Mouse (Mus musculus) lung, embryonic 15.5 days (tissue): ENCODE data around the gene Eea1. TPM values are rescaled to one million over a fixed set of nuclear protein-coding genes. Genes with fewer than 3 reads are reported as not detected.
"Not testable (repeated sequence)": the region's sequence is repeated elsewhere in the genome, so short reads cannot be mapped to it uniquely, and the experiment has no call there.

Source experiments
- ATAC-seq: fragments of 200-750 bp; cut with Nextera tagmentation; 2 replicates; pipeline ENCODE4 v1.8.0; 2017; ENCODE audit warnings: moderate number of reproducible peaks, borderline replicate concordance; ENCODE audit not compliant: low FRiP score, low TSS enrichment; ENCODE audit errors: extremely low read depth
- H3K27ac ChIP-seq: fragments of 300-500 bp; sonication (generic); 2 replicates; pipeline ENCODE4 v1.5.1; 2015; ENCODE audit warnings: moderate library complexity, mild to moderate bottlenecking, inconsistent platforms
- H3K27me3 ChIP-seq: fragments of 300-500 bp; sonication (generic); 2 replicates; pipeline ENCODE4 v1.6.1; 2015; ENCODE audit warnings: inconsistent platforms
- H3K36me3 ChIP-seq: fragments of 300-500 bp; sonication (generic); 2 replicates; pipeline ENCODE4 v1.6.1; 2015; ENCODE audit warnings: inconsistent platforms
- H3K4me1 ChIP-seq: fragments of 300-500 bp; sonication (generic); 2 replicates; pipeline ENCODE4 v1.6.1; 2015; ENCODE audit warnings: inconsistent platforms
- H3K4me2 ChIP-seq: fragments of 300-500 bp; sonication (generic); 2 replicates; pipeline ENCODE4 v1.6.1; 2015; ENCODE audit warnings: inconsistent platforms, mild to moderate bottlenecking, moderate library complexity
- H3K4me3 ChIP-seq: fragments of 300-500 bp; sonication (generic); 2 replicates; pipeline ENCODE4 v1.5.1; 2015; ENCODE audit warnings: mild to moderate bottlenecking, inconsistent platforms
- H3K9ac ChIP-seq: fragments of 300-500 bp; sonication (generic); 2 replicates; pipeline ENCODE4 v1.6.1; 2015; ENCODE audit warnings: inconsistent platforms
- H3K9me3 ChIP-seq: fragments of 300-500 bp; sonication (generic); 2 replicates; pipeline ENCODE4 v1.6.1; 2016; ENCODE audit warnings: inconsistent platforms
- WGBS: fragments of 180-500 bp; shearing (Covaris S2); methylation state at CpG from one replicate; pipeline ENCODE4 v1.1.7; 2015; 5-methylcytosine and 5-hydroxymethylcytosine counted together
- polyA plus RNA-seq: library from polyadenylated mRNA; unstranded; fragments of >200 nt; fragmentation: Nextera tagmentation; extraction: Ambion mirVana; gene quantifications from 2 replicates; pipeline ENCODE4 v1.2.1, GENCODE M21; 2015

Eea1 gene
- polyA plus RNA-seq, 1 experiment from 2014 or later: 17.3 TPM

DNA sequence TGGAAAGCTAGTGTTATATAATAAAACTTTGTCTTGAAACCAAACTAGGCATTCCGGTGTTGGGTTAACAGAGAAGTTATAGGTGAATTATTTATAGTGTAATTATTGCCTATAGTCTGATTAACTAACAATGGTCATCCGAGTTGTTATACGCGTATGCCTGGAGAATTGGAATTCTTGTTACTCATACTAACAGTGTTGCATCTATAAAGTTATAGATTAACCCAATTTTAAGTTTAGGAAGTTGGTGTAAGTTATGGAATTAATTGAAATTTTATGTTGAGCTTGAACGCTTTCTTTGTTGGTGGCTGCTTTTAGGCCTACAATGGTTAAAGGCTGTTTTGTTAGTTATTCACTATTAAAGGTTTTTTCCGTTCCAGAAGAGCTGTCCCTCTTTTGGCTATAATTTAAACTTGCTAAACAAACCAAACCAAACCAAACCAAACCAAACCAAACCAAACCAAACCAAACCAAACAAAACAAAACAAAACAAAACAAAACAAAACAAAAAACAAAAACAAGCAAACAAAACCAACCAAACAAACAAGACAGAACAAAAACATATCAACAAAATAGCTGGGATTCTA is 137.1 kb downstream of the Eea1 start:
- H3K27me3 ChIP-seq, H3K36me3 ChIP-seq, H3K9ac ChIP-seq, H3K4me3 ChIP-seq, H3K27ac ChIP-seq, H3K4me2 ChIP-seq, H3K9me3 ChIP-seq, H3K4me1 ChIP-seq: not testable (repeated sequence)
- peak; percentile 100 for ATAC-seq
- 86% methylated on average over 6 of the region's 6 CpGs for WGBS

DNA sequence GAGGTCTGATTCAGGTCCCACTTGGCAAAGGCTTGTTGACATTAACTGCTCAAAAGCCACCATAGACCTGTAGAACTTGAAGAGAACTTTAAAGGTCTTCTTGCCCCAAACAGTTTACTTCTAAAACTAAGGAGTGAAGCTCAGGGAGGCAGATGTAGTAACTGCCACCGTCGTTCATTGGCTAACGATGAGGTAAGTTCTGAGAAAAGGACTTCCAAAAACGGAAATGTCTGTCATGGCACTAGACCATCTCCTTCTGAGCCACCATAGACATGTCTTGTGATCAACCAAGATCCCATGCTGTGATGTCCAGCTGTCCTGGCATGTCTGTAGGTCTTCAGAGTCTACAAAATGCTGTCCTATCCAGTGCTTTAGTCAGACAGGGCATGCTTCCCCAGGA is 139.4 kb downstream of the Eea1 start:
- H3K4me2 ChIP-seq: no peak overlapping the region
- H3K27ac ChIP-seq: no peak overlapping the region
- H3K4me3 ChIP-seq: no peak overlapping the region
- H3K27me3 ChIP-seq: no peaks in the 10 kb centered on the region
- WGBS: 90% methylated on average over 4 of the region's 4 CpGs
- ATAC-seq: no peak
- no peaks in the 10 kb centered on the region for H3K36me3 ChIP-seq
- H3K9ac ChIP-seq: no peak overlapping the region
- peaks cover 6% of the 10 kb centered on the region; the same call in 1 of the 2 replicates for H3K4me1 ChIP-seq
- no peaks in the 10 kb centered on the region for H3K9me3 ChIP-seq

DNA sequence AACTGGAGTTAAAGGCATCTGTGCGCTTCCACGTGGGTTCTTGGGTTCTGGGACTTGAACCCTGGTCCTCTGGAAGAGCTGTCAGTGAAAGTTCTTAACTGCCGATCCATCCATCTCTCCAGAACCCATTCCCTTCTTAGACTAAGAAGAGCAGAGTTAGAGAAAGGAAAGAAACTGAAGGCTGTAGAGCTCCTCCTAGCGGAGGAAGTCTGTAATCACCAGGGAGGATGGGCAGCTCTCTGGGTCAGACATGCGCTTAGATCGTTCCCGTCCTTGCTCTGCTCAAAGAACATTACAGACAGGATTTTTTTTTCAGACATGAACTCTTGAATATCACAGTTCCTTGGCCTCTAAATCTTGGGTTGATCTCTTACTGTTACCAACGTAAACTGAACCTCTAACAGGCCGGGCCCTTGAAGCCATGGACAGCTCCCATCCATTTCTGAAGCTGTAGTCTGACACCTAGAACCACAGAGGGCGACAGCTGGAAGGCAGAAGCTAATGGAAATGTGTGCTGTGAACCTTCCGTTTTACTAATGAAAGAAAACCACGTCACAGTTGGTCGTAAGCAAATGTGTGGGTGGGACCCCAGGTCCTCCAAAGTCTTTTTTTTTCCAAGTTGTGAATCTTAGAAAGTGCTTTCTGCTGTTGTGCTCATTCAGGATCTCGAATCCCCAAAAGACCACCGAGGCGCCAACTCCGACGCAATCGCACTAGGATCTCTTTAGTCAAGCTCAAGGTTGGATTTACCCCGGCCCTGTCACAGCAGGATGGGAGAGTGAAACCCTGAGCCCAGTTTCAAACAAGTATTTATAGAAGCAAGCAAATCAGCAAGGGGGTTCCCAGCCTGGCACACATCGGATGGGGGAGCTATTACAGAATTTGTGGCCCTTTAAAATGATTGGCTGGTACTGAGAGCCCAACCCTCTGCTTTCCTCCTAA is 140.3 kb downstream of the Eea1 start:
- Histone ChIP-seq H3K27ac (no peak overlapping the region), H3K9me3 (no peaks in the 10 kb centered on the region), H3K4me3 (no peak overlapping the region), H3K4me1 (no peaks in the 10 kb centered on the region), H3K36me3 (no peaks in the 10 kb centered on the region), H3K9ac (no peak overlapping the region), H3K27me3 (no peaks in the 10 kb centered on the region), H3K4me2 (no peak overlapping the region)
- WGBS: 52% methylated on average over 21 of the region's 21 CpGs
- ATAC-seq: no peak

DNA sequence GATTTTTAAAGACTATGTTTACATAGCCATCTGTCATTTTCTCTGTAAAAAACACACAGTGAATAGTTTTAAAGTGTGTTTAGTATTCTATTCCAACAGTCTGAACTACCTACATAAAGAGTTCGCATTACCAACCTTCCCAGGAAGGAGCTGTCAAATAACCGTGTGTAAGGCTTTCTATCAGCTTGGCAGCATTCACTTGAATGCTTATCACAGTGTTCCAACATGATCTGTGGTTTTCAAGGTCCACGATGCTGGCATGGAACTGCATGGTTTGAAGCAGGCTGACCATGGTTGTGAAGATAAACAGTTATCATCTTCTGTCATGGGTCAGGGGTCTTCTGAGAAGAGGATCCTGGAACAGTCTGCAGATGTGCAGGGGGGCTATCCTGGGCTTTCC is 141.8 kb downstream of the Eea1 start:
- no peaks in the 10 kb centered on the region for H3K9me3 ChIP-seq
- no peaks in the 10 kb centered on the region for H3K4me1 ChIP-seq
- WGBS: 57% methylated on average over 3 of the region's 3 CpGs
- H3K27me3 ChIP-seq: no peaks in the 10 kb centered on the region
- H3K36me3 ChIP-seq: no peaks in the 10 kb centered on the region
- no peak overlapping the region for H3K27ac ChIP-seq
- no peak overlapping the region for H3K9ac ChIP-seq
- H3K4me2 ChIP-seq: no peak overlapping the region
- no peak overlapping the region for H3K4me3 ChIP-seq
- no peak for ATAC-seq

DNA sequence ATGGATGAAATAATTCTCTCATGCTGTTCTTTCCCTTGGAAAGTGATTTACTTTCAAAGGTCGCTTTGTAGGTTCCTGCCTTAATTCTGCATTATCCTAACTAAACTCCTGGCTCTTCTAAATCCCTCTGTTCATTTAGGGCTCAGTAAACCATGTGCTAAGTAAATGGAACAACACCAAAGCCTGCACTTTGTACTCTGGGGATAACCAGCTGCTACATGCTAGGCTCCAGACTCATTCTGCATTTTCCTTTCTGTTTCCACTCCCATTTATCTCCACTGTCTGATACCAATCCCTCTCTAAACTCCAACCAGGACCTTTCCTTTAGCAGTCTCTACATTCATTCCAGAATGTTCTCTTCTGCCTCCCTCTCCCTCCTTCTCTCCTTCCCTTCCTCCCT is 149.3 kb downstream of the Eea1 start:
- Histone ChIP-seq H3K27ac (no peak overlapping the region), H3K4me1 (no peaks in the 10 kb centered on the region), H3K9ac (no peak overlapping the region), H3K4me2 (no peak overlapping the region), H3K27me3 (no peaks in the 10 kb centered on the region), H3K36me3 (no peaks in the 10 kb centered on the region), H3K9me3 (no peaks in the 10 kb centered on the region), H3K4me3 (no peak overlapping the region)
- WGBS: 79% methylated on average over 1 of the region's 1 CpGs
- ATAC-seq: no peak

DNA sequence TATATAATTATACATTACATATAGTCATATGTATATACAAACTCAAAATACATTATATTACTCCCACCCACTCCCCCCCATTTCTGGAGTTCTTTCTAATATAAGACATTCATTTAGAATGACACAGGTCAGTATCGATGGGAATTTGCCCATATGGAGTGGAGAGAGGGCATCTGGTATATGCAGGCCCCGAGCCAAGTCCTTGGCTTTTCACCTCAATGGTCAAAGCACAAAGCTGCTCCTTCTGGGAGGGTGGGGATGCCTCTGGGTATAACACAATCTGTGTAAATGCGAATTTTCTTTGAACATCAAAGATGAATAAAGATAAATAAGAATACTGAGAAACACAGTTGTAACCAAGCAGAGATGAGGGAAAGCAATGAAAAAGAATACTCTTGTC is 149.9 kb downstream of the Eea1 start:
- Histone ChIP-seq H3K9ac (no peak overlapping the region), H3K4me2 (no peak overlapping the region), H3K9me3 (no peaks in the 10 kb centered on the region), H3K27me3 (no peaks in the 10 kb centered on the region), H3K4me1 (no peaks in the 10 kb centered on the region), H3K36me3 (no peaks in the 10 kb centered on the region), H3K27ac (no peak overlapping the region), H3K4me3 (no peak overlapping the region)
- no peak for ATAC-seq
- WGBS: 80% methylated on average over 3 of the region's 3 CpGs

DNA sequence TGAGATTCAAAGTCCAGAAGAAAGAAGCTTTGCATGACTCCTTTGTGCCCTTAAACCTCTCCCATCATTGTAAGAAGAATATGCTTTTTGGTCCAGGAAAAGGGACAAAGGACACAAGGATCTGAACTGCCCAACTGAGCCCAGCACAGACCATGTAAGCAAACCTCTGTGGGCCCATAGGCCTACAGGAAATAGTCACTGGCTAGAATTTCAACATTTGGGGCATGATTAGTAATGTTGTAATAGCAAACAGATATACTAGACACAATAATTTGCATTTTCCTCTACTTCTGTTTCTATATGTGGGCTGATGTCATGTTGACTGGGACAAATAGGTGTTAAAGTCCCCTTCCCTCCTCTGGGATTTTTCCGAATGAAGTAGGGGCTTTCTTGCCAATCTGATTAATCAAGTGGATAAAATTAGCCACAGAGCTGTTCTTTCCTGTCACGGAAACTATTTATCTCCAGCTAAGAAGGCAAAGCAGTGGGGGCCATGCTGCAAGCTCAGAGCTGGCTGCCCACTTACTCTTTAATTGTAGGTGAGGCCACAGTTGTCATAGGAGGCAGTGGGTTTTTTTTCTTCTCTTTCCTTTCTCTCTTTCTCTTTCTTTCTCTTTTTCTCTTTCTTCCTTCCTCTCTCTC is 153.6 kb downstream of the Eea1 start:
- no peaks in the 10 kb centered on the region for H3K9me3 ChIP-seq
- H3K4me1 ChIP-seq: no peaks in the 10 kb centered on the region
- no peak overlapping the region for H3K27ac ChIP-seq
- H3K4me3 ChIP-seq: no peak overlapping the region
- no peak overlapping the region for H3K9ac ChIP-seq
- no peak overlapping the region for H3K4me2 ChIP-seq
- 32% methylated on average over 2 of the region's 2 CpGs for WGBS
- H3K36me3 ChIP-seq: no peaks in the 10 kb centered on the region
- no peaks in the 10 kb centered on the region for H3K27me3 ChIP-seq
- no peak for ATAC-seq

DNA sequence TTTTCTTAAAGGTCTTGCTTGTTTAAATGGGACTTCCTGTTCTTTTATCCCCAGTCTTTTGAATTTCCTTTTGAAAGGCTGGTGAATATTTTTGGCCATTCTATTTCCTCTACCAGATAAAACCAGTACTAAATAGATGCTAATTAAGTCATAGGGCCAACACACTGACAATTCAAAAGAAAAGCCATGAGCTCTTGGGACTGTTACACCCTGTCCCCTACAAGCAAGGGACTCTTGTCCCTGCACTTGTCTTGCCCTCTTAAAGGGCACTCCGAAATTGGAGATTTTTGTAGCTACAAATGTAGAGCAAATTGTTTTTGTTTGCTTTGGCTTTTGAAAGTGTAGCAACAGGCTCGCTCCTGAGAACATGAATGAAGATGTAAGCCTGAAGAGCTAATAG is 154.1 kb downstream of the Eea1 start:
- Histone ChIP-seq H3K4me1 (no peaks in the 10 kb centered on the region), H3K9me3 (no peaks in the 10 kb centered on the region), H3K36me3 (no peaks in the 10 kb centered on the region), H3K4me3 (no peak overlapping the region), H3K9ac (no peak overlapping the region), H3K4me2 (no peak overlapping the region), H3K27me3 (no peaks in the 10 kb centered on the region), H3K27ac (no peak overlapping the region)
- ATAC-seq: no peak
- 65% methylated on average over 2 of the region's 2 CpGs for WGBS

Other genes with a start within 250 kb of the Eea1 start
- gene Gm33543, start 97.7 kb upstream of the Eea1 start, polyA plus RNA-seq: not detected in 2 replicates
- not detected in 2 replicates for gene Gm5426, start 196.0 kb downstream of the Eea1 start, polyA plus RNA-seq